Mouse (Mus musculus) kidney, adult 2 months (tissue): ENCODE data around the gene Psmb7.

Experiments
- CTCF ChIP-seq: fragments of 200-500 bp; conservative IDR thresholded peaks from 2 replicates; pipeline ENCODE4 v1.5.1; 2011; ENCODE audit warnings: low read depth, mild to moderate bottlenecking, control low read depth, low read length, moderate library complexity, mixed read lengths; ENCODE audit not compliant: insufficient read depth, insufficient read length
- POLR2A ChIP-seq: fragments of 200-500 bp; IDR thresholded peaks from one replicate; pipeline ENCODE4 v1.6.1; 2011; ENCODE audit warnings: low read depth, low read length, control low read depth

DNA sequence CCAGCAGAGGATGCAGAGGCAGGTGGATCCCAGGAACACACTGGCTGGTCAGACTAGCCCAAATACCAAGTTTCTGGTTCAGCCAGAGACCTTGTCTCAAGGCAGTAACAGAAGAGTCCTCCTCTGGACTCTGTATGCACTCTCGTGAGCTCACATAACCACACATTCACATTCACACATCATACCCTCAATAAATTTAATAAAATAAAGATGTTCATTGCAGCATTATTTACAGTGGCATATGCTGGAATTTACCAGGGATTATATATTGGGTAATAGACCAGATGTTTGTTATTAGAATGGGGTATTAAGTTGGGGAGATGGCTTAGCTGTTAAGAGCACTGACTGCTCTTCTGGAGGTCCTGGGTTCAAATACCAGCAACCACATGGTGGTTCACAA lies 6.5 kb upstream of the Psmb7 start:
- TF ChIP-seq CTCF (no peak), POLR2A (no peak)
